Mouse (Mus musculus) midbrain, embryonic 13.5 days (tissue): ENCODE data around the gene Rhobtb1. TPM values are rescaled to one million over a fixed set of nuclear protein-coding genes. Genes with fewer than 3 reads are reported as not detected.

Experiments used
- ATAC-seq: fragments of 200-750 bp; cut with Nextera tagmentation; 2 replicates; pipeline ENCODE4 v1.8.0; 2017; ENCODE audit warnings: mild to moderate bottlenecking, moderate TSS enrichment, moderate library complexity
- H3K27ac ChIP-seq: fragments of 300-500 bp; sonication (generic); 2 replicates; pipeline ENCODE4 v1.5.1; 2015; ENCODE audit warnings: inconsistent platforms, mild to moderate bottlenecking, moderate library complexity
- H3K27me3 ChIP-seq: fragments of 300-500 bp; sonication (generic); 2 replicates; pipeline ENCODE4 v1.6.1; 2015; ENCODE audit warnings: mild to moderate bottlenecking, inconsistent platforms
- H3K36me3 ChIP-seq: fragments of 300-500 bp; sonication (generic); 2 replicates; pipeline ENCODE4 v1.6.1; 2015; ENCODE audit warnings: mild to moderate bottlenecking, inconsistent platforms
- H3K4me1 ChIP-seq: fragments of 300-500 bp; sonication (generic); replicated peaks from 2 replicates; pipeline ENCODE4 v1.6.1; 2015; ENCODE audit warnings: inconsistent platforms
- H3K4me2 ChIP-seq: fragments of 300-500 bp; sonication (generic); replicated peaks from 2 replicates; pipeline ENCODE4 v1.6.1; 2015; ENCODE audit warnings: moderate library complexity, mild to moderate bottlenecking, inconsistent platforms
- H3K4me3 ChIP-seq: fragments of 300-500 bp; sonication (generic); replicated peaks from 2 replicates; pipeline ENCODE4 v1.5.1; 2015; ENCODE audit warnings: mild to moderate bottlenecking, inconsistent platforms
- H3K9ac ChIP-seq: fragments of 300-500 bp; sonication (generic); replicated peaks from 2 replicates; pipeline ENCODE4 v1.6.1; 2015; ENCODE audit warnings: mild to moderate bottlenecking, inconsistent platforms
- H3K9me3 ChIP-seq: fragments of 300-500 bp; sonication (generic); 2 replicates; pipeline ENCODE4 v1.6.1; 2016; ENCODE audit warnings: mild to moderate bottlenecking, inconsistent platforms
- WGBS: fragments of 180-500 bp; shearing (Covaris S2); methylation state at CpG from one replicate; pipeline ENCODE4 v1.1.7; 2015; 5-methylcytosine and 5-hydroxymethylcytosine counted together
- polyA plus RNA-seq: library from polyadenylated mRNA; unstranded; fragments of >200 nt; fragmentation: Nextera tagmentation; extraction: Ambion mirVana; gene quantifications from 2 replicates; pipeline ENCODE4 v1.2.1, GENCODE M21; 2015

The Rhobtb1 gene
- polyA plus RNA-seq, 1 experiment from 2014 or later: 18.3 TPM

DNA sequence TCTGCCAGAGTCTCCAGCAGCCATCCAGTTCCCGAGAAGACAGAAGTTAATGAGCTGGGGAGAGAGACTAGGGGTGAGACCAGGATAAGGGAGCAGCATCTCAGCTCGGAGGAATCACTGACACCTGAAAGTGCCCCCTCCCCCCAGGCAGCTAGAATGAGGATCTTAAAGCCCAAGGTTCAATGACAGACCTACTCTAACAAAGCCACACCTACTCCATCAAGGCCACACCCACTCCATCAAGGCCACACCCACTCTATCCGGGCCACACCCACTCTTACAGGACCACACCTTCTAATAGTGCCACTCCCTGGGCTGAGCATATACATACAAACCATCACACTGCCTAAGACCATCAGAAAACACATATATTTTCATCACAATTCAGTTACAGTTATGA, 86.0 kb downstream of the Rhobtb1 start:
- no peak overlapping the region for H3K4me2 ChIP-seq
- H3K4me1 ChIP-seq: peaks cover 5% of the 10 kb centered on the region
- 0 out of 2 replicates have a peak, but pooled peaks cover 6% of the 10 kb centered on the region for H3K36me3 ChIP-seq
- no peak overlapping the region for H3K4me3 ChIP-seq
- no peaks in the 10 kb centered on the region; the same call in 1 of the 2 replicates for H3K9me3 ChIP-seq
- no peak overlapping the region for H3K9ac ChIP-seq
- no peak overlapping the region for H3K27ac ChIP-seq
- WGBS: 90% methylated on average over 3 of the region's 3 CpGs
- no peaks in the 10 kb centered on the region for H3K27me3 ChIP-seq
- no peak for ATAC-seq

DNA sequence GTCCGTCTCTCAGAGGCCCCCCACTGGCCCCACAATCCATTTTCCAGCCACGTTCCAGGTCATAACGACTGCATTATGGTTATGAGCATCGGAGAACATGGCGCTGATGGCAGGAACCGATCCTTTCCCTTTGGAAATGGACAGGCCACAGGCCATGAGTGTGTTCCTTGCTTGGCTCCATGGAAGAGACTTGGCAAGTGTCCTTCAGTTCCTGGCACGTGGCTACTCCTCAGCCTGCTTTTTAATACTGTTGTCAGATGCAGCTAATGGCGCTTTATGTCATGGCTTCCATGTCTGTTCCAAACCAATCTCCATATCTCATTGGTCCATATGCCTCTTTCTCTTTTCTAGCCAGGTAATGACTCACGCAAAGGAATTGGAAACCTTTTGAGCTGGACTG, 86.5 kb downstream of the Rhobtb1 start:
- ATAC-seq: no peak
- Histone ChIP-seq H3K27me3 (no peaks in the 10 kb centered on the region), H3K4me1 (peaks cover 5% of the 10 kb centered on the region), H3K27ac (no peak overlapping the region), H3K9ac (no peak overlapping the region), H3K4me3 (no peak overlapping the region), H3K9me3 (no peaks in the 10 kb centered on the region; the same call in 1 of the 2 replicates), H3K36me3 (0 out of 2 replicates have a peak, but pooled peaks cover 6% of the 10 kb centered on the region), H3K4me2 (no peak overlapping the region)
- 90% methylated on average over 9 of the region's 9 CpGs for WGBS

DNA sequence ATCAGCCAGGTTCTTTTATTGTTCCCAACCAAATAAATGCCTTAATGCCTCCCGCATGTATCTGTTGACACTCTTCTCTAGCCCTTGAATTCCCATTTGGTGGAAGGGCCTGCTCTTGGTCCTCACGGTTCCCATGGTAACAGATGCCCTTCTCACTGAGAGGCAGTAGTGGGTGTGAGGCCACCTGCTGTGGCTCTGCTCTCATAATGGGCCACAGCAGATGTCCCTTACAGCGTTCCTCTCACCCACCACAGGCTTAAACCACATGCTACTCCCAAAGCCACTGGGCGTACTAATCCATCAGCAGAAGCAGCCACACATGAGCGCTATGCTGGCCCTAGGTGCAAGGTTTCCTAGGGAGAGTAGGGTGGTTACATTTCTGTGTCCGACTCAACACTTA, 87.1 kb downstream of the Rhobtb1 start:
- 0 out of 2 replicates have a peak, but pooled peaks cover 6% of the 10 kb centered on the region for H3K36me3 ChIP-seq
- H3K4me2 ChIP-seq: no peak overlapping the region
- no peaks in the 10 kb centered on the region; the same call in 1 of the 2 replicates for H3K9me3 ChIP-seq
- H3K27ac ChIP-seq: no peak overlapping the region
- WGBS: 43% methylated on average over 6 of the region's 6 CpGs
- ATAC-seq: peak; percentile 55; the same call in 1 of the 2 replicates
- H3K4me3 ChIP-seq: no peak overlapping the region
- H3K9ac ChIP-seq: no peak overlapping the region
- H3K4me1 ChIP-seq: peaks cover 5% of the 10 kb centered on the region
- H3K27me3 ChIP-seq: no peaks in the 10 kb centered on the region

DNA sequence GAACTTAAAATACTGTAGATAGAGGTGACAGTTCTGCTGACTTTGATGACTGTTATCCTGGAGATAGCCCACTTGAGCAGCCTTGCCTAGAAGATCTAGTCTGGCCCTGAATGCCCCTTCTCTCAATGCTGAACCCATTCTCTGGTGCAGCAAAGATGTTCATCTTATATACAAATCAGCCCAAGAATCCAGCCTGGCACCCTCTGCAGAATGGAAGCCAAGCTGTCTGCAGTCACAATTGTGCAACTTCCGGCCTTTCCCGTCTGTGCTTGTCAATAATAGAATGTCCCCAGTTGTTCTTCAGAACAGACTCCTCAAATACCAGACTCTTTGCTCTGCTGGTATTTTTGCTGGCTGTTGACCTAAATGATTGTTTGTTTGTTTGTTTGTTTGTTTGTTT, 89.3 kb downstream of the Rhobtb1 start:
- peaks cover 5% of the 10 kb centered on the region for H3K4me1 ChIP-seq
- no peak overlapping the region for H3K9ac ChIP-seq
- ATAC-seq: no peak
- 0 out of 2 replicates have a peak, but pooled peaks cover 6% of the 10 kb centered on the region for H3K36me3 ChIP-seq
- no peak overlapping the region for H3K4me2 ChIP-seq
- no peak overlapping the region for H3K4me3 ChIP-seq
- H3K27me3 ChIP-seq: no peaks in the 10 kb centered on the region
- no peak overlapping the region for H3K27ac ChIP-seq
- no peaks in the 10 kb centered on the region; the same call in 1 of the 2 replicates for H3K9me3 ChIP-seq
- WGBS: 91% methylated on average over 2 of the region's 2 CpGs

DNA sequence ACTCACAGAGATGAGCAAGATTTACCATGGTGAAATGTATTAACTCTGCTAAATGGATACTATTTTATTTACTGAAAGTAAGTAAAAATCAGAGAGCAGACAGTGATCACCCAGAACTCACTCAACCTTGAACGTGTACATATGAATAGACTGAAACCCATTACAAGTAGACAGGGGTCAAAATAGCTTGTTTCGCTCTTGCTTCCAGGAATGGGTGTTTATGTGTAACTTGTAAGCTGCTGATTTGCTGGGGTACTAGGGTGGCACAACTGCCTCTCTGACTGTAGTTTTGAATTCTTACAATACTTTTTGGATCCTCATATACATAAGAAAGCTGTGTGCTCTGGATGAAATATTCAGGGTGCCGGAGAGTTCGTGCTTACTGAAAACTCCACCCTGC, 93.9 kb downstream of the Rhobtb1 start:
- H3K4me1 ChIP-seq: no peaks in the 10 kb centered on the region
- no peaks in the 10 kb centered on the region; the same call in 1 of the 2 replicates for H3K9me3 ChIP-seq
- peaks cover 10% of the 10 kb centered on the region for H3K36me3 ChIP-seq
- no peak overlapping the region for H3K4me3 ChIP-seq
- no peak overlapping the region for H3K4me2 ChIP-seq
- H3K9ac ChIP-seq: no peak overlapping the region
- no peak for ATAC-seq
- no peaks in the 10 kb centered on the region for H3K27me3 ChIP-seq
- H3K27ac ChIP-seq: no peak overlapping the region
- WGBS: 88% methylated on average over 4 of the region's 4 CpGs

GRCm38 (mm10) chr10:69245906-69246668, 94.9 kb downstream of the Rhobtb1 start:
- no peaks in the 10 kb centered on the region for H3K4me1 ChIP-seq
- no peak for ATAC-seq
- H3K9ac ChIP-seq: no peak overlapping the region
- H3K36me3 ChIP-seq: peaks cover 10% of the 10 kb centered on the region
- H3K9me3 ChIP-seq: no peaks in the 10 kb centered on the region; the same call in 1 of the 2 replicates
- no peaks in the 10 kb centered on the region for H3K27me3 ChIP-seq
- no peak overlapping the region for H3K4me2 ChIP-seq
- H3K27ac ChIP-seq: no peak overlapping the region
- WGBS: 93% methylated on average over 10 of the region's 10 CpGs
- no peak overlapping the region for H3K4me3 ChIP-seq

- WGBS: 84% methylated on average over 3 of the region's 3 CpGs
- Histone ChIP-seq H3K9me3 (no peaks in the 10 kb centered on the region; the same call in 1 of the 2 replicates), H3K4me2 (no peak overlapping the region), H3K36me3 (peaks cover 10% of the 10 kb centered on the region), H3K4me3 (no peak overlapping the region), H3K27ac (no peak overlapping the region), H3K9ac (no peak overlapping the region), H3K4me1 (no peaks in the 10 kb centered on the region), H3K27me3 (no peaks in the 10 kb centered on the region)
- no peak for ATAC-seq
Observed at GRCm38 (mm10) chr10:69246762-69247161, 95.5 kb downstream of the Rhobtb1 start.

GRCm38 (mm10) chr10:69247311-69248033, 96.2 kb downstream of the Rhobtb1 start:
- ATAC-seq: no peak
- no peaks in the 10 kb centered on the region; the same call in 1 of the 2 replicates for H3K9me3 ChIP-seq
- WGBS: 92% methylated on average over 7 of the region's 7 CpGs
- no peak overlapping the region for H3K9ac ChIP-seq
- no peak overlapping the region for H3K27ac ChIP-seq
- peaks cover 8% of the 10 kb centered on the region for H3K36me3 ChIP-seq
- H3K4me1 ChIP-seq: no peaks in the 10 kb centered on the region
- no peak overlapping the region for H3K4me2 ChIP-seq
- H3K27me3 ChIP-seq: no peaks in the 10 kb centered on the region
- no peak overlapping the region for H3K4me3 ChIP-seq

DNA sequence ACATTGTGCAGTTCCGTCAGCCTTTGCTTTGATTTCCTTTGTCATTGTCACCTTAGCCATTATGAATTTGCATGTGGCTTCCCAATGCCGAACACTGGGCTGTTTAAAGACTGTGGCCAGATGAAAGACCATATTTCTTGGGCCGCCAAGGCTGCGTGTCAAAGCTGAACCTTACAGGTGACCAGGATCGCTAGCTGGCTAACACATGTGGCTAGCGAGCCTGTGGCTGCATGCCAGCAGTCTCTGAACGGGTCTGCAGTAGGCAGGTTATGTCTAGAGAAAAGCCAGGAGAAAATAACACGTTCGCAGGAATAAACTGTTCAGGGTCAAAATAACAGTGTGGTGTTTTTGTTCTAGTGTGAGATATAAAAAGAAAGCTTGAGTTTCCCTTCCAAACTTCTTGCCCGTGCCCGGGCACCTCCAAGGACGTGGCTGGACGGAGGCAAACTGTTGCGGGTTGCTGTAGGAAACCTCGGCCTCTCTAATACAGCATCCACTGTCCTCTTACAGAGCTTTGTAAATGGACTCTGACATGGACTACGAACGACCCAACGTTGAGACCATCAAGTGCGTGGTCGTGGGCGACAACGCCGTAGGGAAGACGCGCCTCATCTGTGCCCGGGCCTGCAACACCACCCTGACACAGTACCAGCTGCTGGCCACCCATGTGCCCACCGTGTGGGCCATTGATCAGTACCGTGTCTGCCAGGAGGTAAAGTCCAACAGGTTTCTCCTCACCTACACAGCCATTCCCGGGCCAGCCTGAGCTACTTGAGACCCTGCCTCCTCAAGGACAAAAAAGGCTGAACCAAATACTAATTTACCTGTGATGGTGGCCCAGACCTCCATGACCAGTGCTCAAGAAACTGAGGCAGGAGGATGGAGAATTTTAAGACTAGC, 97.3 kb downstream of the Rhobtb1 start:
- H3K27ac ChIP-seq: no peak overlapping the region
- H3K4me3 ChIP-seq: no peak overlapping the region
- no peak overlapping the region for H3K4me2 ChIP-seq
- peaks cover 8% of the 10 kb centered on the region for H3K36me3 ChIP-seq
- H3K9ac ChIP-seq: no peak overlapping the region
- H3K27me3 ChIP-seq: no peaks in the 10 kb centered on the region
- 94% methylated on average over 29 of the region's 29 CpGs for WGBS
- H3K4me1 ChIP-seq: peaks cover 4% of the 10 kb centered on the region
- ATAC-seq: no peak
- H3K9me3 ChIP-seq: no peaks in the 10 kb centered on the region; the same call in 1 of the 2 replicates

DNA sequence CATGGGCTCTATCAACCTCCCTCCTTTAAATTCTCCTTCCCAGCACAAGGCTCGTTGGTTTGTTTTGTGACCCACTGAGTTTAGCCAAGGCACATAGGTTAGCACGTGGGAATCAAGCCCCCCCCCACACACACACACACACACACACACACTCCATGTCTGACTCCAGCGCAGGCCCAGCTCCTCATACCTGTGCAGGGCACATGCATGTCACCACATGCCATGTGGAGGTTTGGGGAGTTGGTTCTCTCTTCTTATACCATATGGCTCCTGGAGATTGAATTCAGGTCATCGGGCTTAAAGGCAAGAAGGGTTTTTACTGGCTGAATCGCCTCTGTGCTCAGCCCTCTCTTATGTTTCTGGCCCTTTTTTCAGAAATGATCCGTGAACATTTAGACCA, 100.0 kb downstream of the Rhobtb1 start:
- no peak overlapping the region for H3K9ac ChIP-seq
- no peak overlapping the region for H3K4me2 ChIP-seq
- H3K4me3 ChIP-seq: no peak overlapping the region
- no peaks in the 10 kb centered on the region for H3K27me3 ChIP-seq
- H3K4me1 ChIP-seq: peaks cover 20% of the 10 kb centered on the region
- H3K9me3 ChIP-seq: no peaks in the 10 kb centered on the region; the same call in 1 of the 2 replicates
- no peak overlapping the region for H3K27ac ChIP-seq
- 92% methylated on average over 6 of the region's 6 CpGs for WGBS
- no peak for ATAC-seq
- peaks cover 8% of the 10 kb centered on the region for H3K36me3 ChIP-seq

GRCm38 (mm10) chr10:69252112-69253074, 101.2 kb downstream of the Rhobtb1 start:
- no peak overlapping the region for H3K4me3 ChIP-seq
- no peak overlapping the region for H3K9ac ChIP-seq
- H3K9me3 ChIP-seq: no peaks in the 10 kb centered on the region
- WGBS: 95% methylated on average over 17 of the region's 17 CpGs
- no peak overlapping the region for H3K4me2 ChIP-seq
- no peak for ATAC-seq
- peaks cover 20% of the 10 kb centered on the region for H3K4me1 ChIP-seq
- H3K27me3 ChIP-seq: no peaks in the 10 kb centered on the region
- H3K36me3 ChIP-seq: peaks cover 8% of the 10 kb centered on the region
- no peak overlapping the region for H3K27ac ChIP-seq
